Mouse (Mus musculus) myocyte (in vitro differentiated cells): Measurements from ENCODE around the gene Mchr1.

ENCODE experiments used
- E2F4 ChIP-seq: IDR thresholded peaks from one replicate; pipeline ENCODE4 v1.6.1; 2011; ENCODE audit warnings: mild to moderate bottlenecking, control low read depth, moderate library complexity; ENCODE audit not compliant: insufficient read depth
- MAX ChIP-seq: IDR thresholded peaks from one replicate; pipeline ENCODE4 v1.6.1; 2011; ENCODE audit warnings: low read depth, mild to moderate bottlenecking, control low read depth
- POLR2A ChIP-seq: IDR thresholded peaks from one replicate; pipeline ENCODE4 v1.6.1; 2011; ENCODE audit warnings: low read depth, mild to moderate bottlenecking, control low read depth, moderate library complexity; ENCODE audit not compliant: insufficient read length
- POLR2AphosphoS2 ChIP-seq: IDR thresholded peaks from one replicate; pipeline ENCODE4 v1.6.1; 2011; ENCODE audit warnings: low read depth, control low read depth; ENCODE audit not compliant: insufficient read length
- TCF12 ChIP-seq: IDR thresholded peaks from one replicate; pipeline ENCODE4 v1.6.1; 2011; ENCODE audit warnings: mild to moderate bottlenecking, control low read depth; ENCODE audit not compliant: poor library complexity, insufficient read depth, severe bottlenecking

- TF ChIP-seq TCF12 (no peak), E2F4 (no peak), POLR2A (peak; percentile 40), MAX (no peak), POLR2AphosphoS2 (no peak)
Observed at GRCm38 (mm10) chr15:81272305-81273053, 37.2 kb downstream of the Mchr1 start.
